Mouse (Mus musculus): ENCODE measurements around the gene Taf15. TPM values are rescaled to one million over a fixed set of nuclear protein-coding genes. Genes with fewer than 3 reads are reported as not detected.
A peak's percentile ranks its signal among the peaks of the same experiment; 100 is the strongest.

Taf15 gene
- polyA plus RNA-seq, 1 experiment from 2014 or later = 14.4 TPM

GRCm38 (mm10) chr11:83518371-83518770, 45.5 kb downstream of the Taf15 start:
- no peaks in the 10 kb centered on the region for H3K4me1 ChIP-seq (ENCODE audit: insufficient read depth)
- H3K4me2 ChIP-seq = no peak overlapping the region
- no peak for TF ChIP-seq CTCF (IDR thresholded peaks at IDR 0.05; ENCODE audit: low read depth)
- H3K4me3 ChIP-seq (ENCODE audit: low read depth, low read length) = no peak overlapping the region
- H3K27ac ChIP-seq (ENCODE audit: low read depth) = no peak overlapping the region
- ATAC-seq (ENCODE audit: insufficient read depth) = no peak
- no peak overlapping the region for H3K9ac ChIP-seq
- no peaks in the 10 kb centered on the region for H3K9me3 ChIP-seq (ENCODE audit: low read depth, low read length)
- H3K36me3 ChIP-seq (ENCODE audit: insufficient read depth) = no peaks in the 10 kb centered on the region
- H3K27me3 ChIP-seq (ENCODE audit: insufficient read depth, low read length) = no peaks in the 10 kb centered on the region
- no peak for DNase-seq
- WGBS = 54% methylated on average over 6 of the region's 6 CpGs

DNA sequence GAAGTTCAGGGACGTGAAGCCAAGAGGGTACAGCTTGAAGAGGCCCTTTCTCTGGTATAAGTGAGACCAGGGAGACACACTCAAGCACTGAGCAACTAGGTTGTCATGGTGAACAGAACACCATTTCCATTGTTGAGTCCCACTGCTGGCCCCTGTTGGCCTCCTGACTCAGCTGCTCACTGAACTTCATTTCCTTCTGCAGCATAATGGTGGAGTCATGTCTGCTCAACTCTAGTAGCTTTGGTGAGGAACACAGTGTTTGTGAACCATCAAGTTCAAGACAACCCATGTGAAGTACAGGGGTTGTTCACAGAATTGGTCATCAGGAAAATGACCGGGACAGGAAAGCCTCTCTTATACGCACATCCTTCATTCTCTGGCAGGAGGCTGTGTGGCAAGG, 49.2 kb downstream of the Taf15 start, which contains the start of gene Heatr9:
TSS of gene Heatr9 (minus strand) at position 101 of the 400 bp plus-strand sequence.
- no peaks in the 10 kb centered on the region for H3K4me1 ChIP-seq (ENCODE audit: insufficient read depth)
- DNase-seq (no peak), ATAC-seq (ENCODE audit: insufficient read depth) (no peak)
- no peaks in the 10 kb centered on the region for H3K9me3 ChIP-seq (ENCODE audit: low read depth, low read length)
- H3K27ac ChIP-seq (ENCODE audit: low read depth) = no peak within 1 kb of the TSS
- H3K36me3 ChIP-seq (ENCODE audit: insufficient read depth) = no peaks in the 10 kb centered on the region
- no peak within 1 kb of the TSS for H3K9ac ChIP-seq
- TF ChIP-seq CTCF (IDR thresholded peaks at IDR 0.05; ENCODE audit: low read depth) = no peak
- no peaks in the 10 kb centered on the region for H3K27me3 ChIP-seq (ENCODE audit: insufficient read depth, low read length)
- H3K4me3 ChIP-seq (ENCODE audit: low read depth, low read length) = no peak within 1 kb of the TSS
- 72% methylated on average over 3 of the region's 3 CpGs for WGBS
- no peak within 1 kb of the TSS for H3K4me2 ChIP-seq

DNA sequence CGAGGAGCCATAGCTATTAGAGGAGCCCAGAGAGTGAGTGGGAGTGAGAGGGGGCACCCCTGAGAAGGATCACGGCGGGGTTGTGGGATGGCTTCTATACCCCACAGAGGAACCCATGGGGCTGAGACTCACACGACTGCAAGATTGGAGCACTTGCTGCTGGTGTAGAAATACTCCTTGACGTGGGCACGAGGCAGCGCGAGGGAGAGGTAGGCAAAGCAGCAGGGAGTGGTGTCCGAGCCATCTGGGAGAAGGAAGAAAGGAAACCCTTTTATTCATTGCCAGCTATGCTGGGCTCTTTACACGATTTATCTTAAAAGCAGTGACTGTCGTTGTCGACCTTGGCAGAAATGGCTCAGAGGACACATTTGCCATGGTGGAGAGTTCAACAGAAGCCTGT, 56.1 kb downstream of the Taf15 start:
- no peak for ATAC-seq (ENCODE audit: insufficient read depth)
- WGBS = 69% methylated on average over 12 of the region's 12 CpGs
- TF ChIP-seq CTCF (IDR thresholded peaks at IDR 0.05; ENCODE audit: low read depth) = no peak

GRCm38 (mm10) chr11:83530360-83530759, 57.5 kb downstream of the Taf15 start, which contains the start of gene Ccl5:
TSS of gene Ccl5 (minus strand) at chr11:83530518.
- H3K36me3 ChIP-seq (ENCODE audit: insufficient read depth) = no peaks in the 10 kb centered on the region
- no peak for TF ChIP-seq CTCF (IDR thresholded peaks at IDR 0.05; ENCODE audit: low read depth)
- WGBS = 84% methylated on average over 5 of the region's 5 CpGs
- H3K27ac ChIP-seq (ENCODE audit: low read depth) = no peak within 1 kb of the TSS
- no peaks in the 10 kb centered on the region for H3K4me1 ChIP-seq (ENCODE audit: insufficient read depth)
- H3K4me3 ChIP-seq (ENCODE audit: low read depth, low read length) = no peak within 1 kb of the TSS
- H3K27me3 ChIP-seq (ENCODE audit: insufficient read depth, low read length) = no peaks in the 10 kb centered on the region
- DNase-seq (no peak), ATAC-seq (ENCODE audit: insufficient read depth) (no peak)
- no peak within 1 kb of the TSS for H3K4me2 ChIP-seq
- H3K9me3 ChIP-seq (ENCODE audit: low read depth, low read length) = no peaks in the 10 kb centered on the region
- no peak within 1 kb of the TSS for H3K9ac ChIP-seq

More for the DNA sequence above, 56.1 kb downstream of the Taf15 start:
- H3K36me3 ChIP-seq (ENCODE audit: insufficient read depth) = no peaks in the 10 kb centered on the region
- no peaks in the 10 kb centered on the region for H3K9me3 ChIP-seq (ENCODE audit: low read depth, low read length)
- H3K4me1 ChIP-seq (ENCODE audit: insufficient read depth) = no peaks in the 10 kb centered on the region
- H3K9ac ChIP-seq = no peak overlapping the region
- H3K27ac ChIP-seq (ENCODE audit: low read depth) = no peak overlapping the region
- H3K4me2 ChIP-seq = no peak overlapping the region
- no peaks in the 10 kb centered on the region for H3K27me3 ChIP-seq (ENCODE audit: insufficient read depth, low read length)
- no peak for DNase-seq
- H3K4me3 ChIP-seq (ENCODE audit: low read depth, low read length) = no peak overlapping the region

GRCm38 (mm10) chr11:83533192-83533591, 60.3 kb downstream of the Taf15 start:
- no peak overlapping the region for H3K4me2 ChIP-seq
- no peak overlapping the region for H3K9ac ChIP-seq
- TF ChIP-seq CTCF (IDR thresholded peaks at IDR 0.05; ENCODE audit: low read depth) = no peak

GRCm38 (mm10) chr11:83534143-83534542, 61.3 kb downstream of the Taf15 start:
- ATAC-seq (ENCODE audit: insufficient read depth) (no peak), DNase-seq (peak; percentile 2)
- TF ChIP-seq CTCF (IDR thresholded peaks at IDR 0.05; ENCODE audit: low read depth) = no peak
- no peaks in the 10 kb centered on the region for H3K27me3 ChIP-seq (ENCODE audit: insufficient read depth, low read length)
- no peaks in the 10 kb centered on the region for H3K36me3 ChIP-seq (ENCODE audit: insufficient read depth)
- no peaks in the 10 kb centered on the region for H3K4me1 ChIP-seq (ENCODE audit: insufficient read depth)
- no peak overlapping the region for H3K9ac ChIP-seq
- no peaks in the 10 kb centered on the region for H3K9me3 ChIP-seq (ENCODE audit: low read depth, low read length)
- WGBS = 76% methylated on average over 8 of the region's 8 CpGs
- H3K27ac ChIP-seq (ENCODE audit: low read depth) = peak overlapping the region; percentile 21; the same call in 1 of the 2 replicates
- H3K4me2 ChIP-seq = peak overlapping the region; percentile 31
- no peak overlapping the region for H3K4me3 ChIP-seq (ENCODE audit: low read depth, low read length)

More at GRCm38 (mm10) chr11:83533192-83533591, 60.3 kb downstream of the Taf15 start:
- no peaks in the 10 kb centered on the region for H3K27me3 ChIP-seq (ENCODE audit: insufficient read depth, low read length)
- WGBS = 79% methylated on average over 1 of the region's 1 CpGs
- ATAC-seq (ENCODE audit: insufficient read depth) (no peak), DNase-seq (no peak)
- H3K4me3 ChIP-seq (ENCODE audit: low read depth, low read length) = no peak overlapping the region
- H3K9me3 ChIP-seq (ENCODE audit: low read depth, low read length) = no peaks in the 10 kb centered on the region
- H3K36me3 ChIP-seq (ENCODE audit: insufficient read depth) = no peaks in the 10 kb centered on the region
- no peak overlapping the region for H3K27ac ChIP-seq (ENCODE audit: low read depth)
- H3K4me1 ChIP-seq (ENCODE audit: insufficient read depth) = no peaks in the 10 kb centered on the region

DNA sequence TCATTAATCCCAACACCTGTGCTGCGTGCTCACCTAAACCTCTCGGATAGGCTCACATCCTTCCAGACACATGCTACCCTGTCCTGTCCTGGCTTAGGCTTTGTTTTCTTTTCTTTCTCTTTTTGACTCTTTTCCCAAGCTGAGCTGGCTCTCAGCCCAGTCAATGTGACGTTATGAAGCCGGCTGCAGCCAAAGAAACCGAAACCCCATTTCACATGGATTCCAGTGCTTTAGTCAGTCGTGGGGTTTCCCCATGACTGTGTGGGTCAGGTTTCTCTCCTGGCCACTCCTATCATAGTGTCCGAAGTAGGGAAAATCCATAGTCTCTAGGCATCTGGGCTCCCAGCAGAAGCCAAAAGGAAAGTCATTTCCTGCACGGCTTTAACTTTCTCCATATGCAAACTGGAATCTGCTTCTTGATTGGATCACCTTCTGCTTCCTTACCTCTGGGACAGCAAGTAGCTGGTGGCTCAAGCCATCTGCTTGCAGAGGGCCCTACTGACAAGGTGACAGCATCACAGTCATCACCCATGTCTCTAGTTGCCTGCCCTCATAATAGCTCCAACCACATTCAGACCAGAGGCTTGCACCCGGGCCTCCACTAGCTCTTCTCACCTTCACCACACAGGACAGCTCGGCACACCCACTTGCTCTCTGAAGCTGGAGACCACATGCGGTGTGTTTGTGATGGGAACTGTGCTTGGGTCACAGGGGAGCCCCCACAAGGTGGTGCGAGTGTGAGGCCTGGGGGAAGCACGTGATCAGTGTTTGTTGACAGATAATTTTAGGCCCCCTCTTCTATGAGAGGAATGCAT, 61.9 kb downstream of the Taf15 start:
- DNase-seq = peak; percentile 93
- Histone ChIP-seq H3K27me3 (ENCODE audit: insufficient read depth, low read length) (no peaks in the 10 kb centered on the region), H3K9me3 (ENCODE audit: low read depth, low read length) (no peaks in the 10 kb centered on the region), H3K4me2 (peak overlapping the region; percentile 31), H3K36me3 (ENCODE audit: insufficient read depth) (no peaks in the 10 kb centered on the region), H3K9ac (no peak overlapping the region), H3K27ac (ENCODE audit: low read depth) (peak overlapping the region; percentile 36), H3K4me1 (ENCODE audit: insufficient read depth) (no peaks in the 10 kb centered on the region), H3K4me3 (ENCODE audit: low read depth, low read length) (no peak overlapping the region)
- peak; percentile 91; the same call in 1 of the 2 replicates for ATAC-seq (ENCODE audit: insufficient read depth)
- WGBS = 21% methylated on average over 13 of the region's 13 CpGs
- TF ChIP-seq CTCF (IDR thresholded peaks at IDR 0.05; ENCODE audit: low read depth) = no peak

Measured in lung, embryonic 14.5 days (tissue).